Mouse (Mus musculus) testis, adult 2 months (tissue): ENCODE measurements around the gene Myh8.

Source experiments
- CTCF ChIP-seq: fragments of 200-500 bp; IDR thresholded peaks from 2 replicates; pipeline ENCODE4 v1.5.1; 2012; ENCODE audit warnings: low read depth, mild to moderate bottlenecking, inconsistent platforms, low read length, moderate library complexity; ENCODE audit not compliant: control insufficient read depth, insufficient read depth, insufficient replicate concordance
- POLR2A ChIP-seq: fragments of 200-500 bp; IDR thresholded peaks from 2 replicates; pipeline ENCODE4 v1.6.1; 2012; ENCODE audit warnings: low read depth, mild to moderate bottlenecking, inconsistent platforms, low read length, moderate library complexity; ENCODE audit not compliant: control insufficient read depth

- TF ChIP-seq CTCF, result no peak
- TF ChIP-seq POLR2A, result no peak
Observed at GRCm38 (mm10) chr11:67260956-67261355, 16.0 kb upstream of the Myh8 start.
